Mouse (Mus musculus) cerebellum, adult 9-10 months (tissue): Measurements from ENCODE around the gene Gm10096.
"Not testable (repeated sequence)": the region's sequence is repeated elsewhere in the genome, so short reads cannot be mapped to it uniquely, and the experiment has no call there.

Source experiments
- DNase-seq: peaks from one replicate; pipeline ENCODE4 v3.0.0; 2022

Gm10096 gene

DNA sequence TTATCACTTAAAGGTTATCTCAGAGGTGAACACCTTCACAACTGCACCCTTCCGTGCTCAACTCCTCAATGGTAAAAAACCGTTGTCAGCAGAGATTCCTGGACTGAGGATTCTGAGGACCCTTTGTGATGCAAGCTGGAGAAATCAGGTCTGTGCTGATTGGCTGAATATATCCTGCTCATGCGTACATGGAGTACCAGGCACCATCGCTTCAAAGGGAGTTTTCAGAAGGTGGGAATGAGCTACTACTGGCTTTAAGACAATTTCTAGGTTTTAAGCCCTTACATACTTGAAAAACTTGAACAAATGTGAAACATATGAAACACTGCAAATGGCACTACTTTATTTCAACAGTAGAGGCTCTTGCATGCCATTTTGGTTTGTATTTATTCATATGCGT, at the start of gene Gm10096:
TSS of gene Gm10096 (minus strand) at position 101 of the 400 bp plus-strand sequence.
- not testable (repeated sequence) for DNase-seq
